Mouse (Mus musculus) hindbrain, embryonic 11.5 days (tissue): ENCODE data around the gene Nrxn2. TPM values are rescaled to one million over a fixed set of nuclear protein-coding genes. Genes with fewer than 3 reads are reported as not detected.
A peak's percentile ranks its signal among the peaks of the same experiment; 100 is the strongest.

ENCODE experiments used
- ATAC-seq: fragments of 200-750 bp; cut with Nextera tagmentation; 2 replicates; pipeline ENCODE4 v1.8.0; 2017; ENCODE audit warnings: mild to moderate bottlenecking, moderate TSS enrichment, moderate library complexity; ENCODE audit not compliant: low FRiP score
- DNase-seq: peaks from one replicate; pipeline ENCODE4 v3.0.0-alpha.2; 2015; ENCODE audit warnings: low spot score
- H3K27ac ChIP-seq: fragments of 300-500 bp; sonication (generic); 2 replicates; pipeline ENCODE4 v1.5.1; 2014; ENCODE audit warnings: mild to moderate bottlenecking, low read depth, low read length
- H3K27me3 ChIP-seq: fragments of 300-500 bp; sonication (generic); 2 replicates; pipeline ENCODE4 v1.6.1; 2014; ENCODE audit warnings: mild to moderate bottlenecking, low read length, moderate library complexity, mixed read lengths; ENCODE audit not compliant: control insufficient read depth, insufficient read depth
- H3K36me3 ChIP-seq: fragments of 300-500 bp; sonication (generic); 2 replicates; pipeline ENCODE4 v1.6.1; 2014; ENCODE audit warnings: mild to moderate bottlenecking, low read length, moderate library complexity, mixed read lengths; ENCODE audit not compliant: control insufficient read depth, insufficient read depth
- H3K4me1 ChIP-seq: fragments of 300-500 bp; sonication (generic); replicated peaks from 2 replicates; pipeline ENCODE4 v1.6.1; 2014; ENCODE audit warnings: low read length, mixed read lengths; ENCODE audit not compliant: control insufficient read depth, insufficient read depth
- H3K4me2 ChIP-seq: fragments of 300-500 bp; sonication (generic); replicated peaks from 2 replicates; pipeline ENCODE4 v1.6.1; 2014; ENCODE audit warnings: mild to moderate bottlenecking, low read depth, low read length
- H3K4me3 ChIP-seq: fragments of 300-500 bp; sonication (generic); 2 replicates; pipeline ENCODE4 v1.5.1; 2014; ENCODE audit warnings: low read depth, low read length
- H3K9ac ChIP-seq: fragments of 300-500 bp; sonication (generic); 2 replicates; pipeline ENCODE4 v1.6.1; 2014; ENCODE audit warnings: low read depth, low read length
- H3K9me3 ChIP-seq: fragments of 300-500 bp; sonication (generic); 2 replicates; pipeline ENCODE4 v1.6.1; 2016; ENCODE audit warnings: low read length; ENCODE audit not compliant: control insufficient read depth
- WGBS: fragments of 180-500 bp; shearing (Covaris S2); extraction: QIAGEN DNeasy Blood & Tissue Kit; methylation state at CpG from one replicate; pipeline ENCODE4 v1.1.7; 2014; 5-methylcytosine and 5-hydroxymethylcytosine counted together
- polyA plus RNA-seq: library from polyadenylated mRNA; unstranded; fragments of >200 nt; fragmentation: Nextera tagmentation; extraction: Ambion mirVana; gene quantifications from 2 replicates; pipeline ENCODE4 v1.2.1, GENCODE M21; 2014

Gene Nrxn2
- polyA plus RNA-seq, 1 experiment from 2014 or later: 14.3 TPM

GRCm38 (mm10) chr19:6533290-6534117, 115.0 kb downstream of the Nrxn2 start:
- Histone ChIP-seq H3K4me3 (no peak overlapping the region), H3K9ac (no peak overlapping the region), H3K27me3 (peaks cover 3% of the 10 kb centered on the region; the same call in 1 of the 2 replicates), H3K9me3 (no peaks in the 10 kb centered on the region), H3K36me3 (no peaks in the 10 kb centered on the region), H3K4me1 (peaks cover 17% of the 10 kb centered on the region), H3K27ac (peak overlapping the region; percentile 40; the same call in 1 of the 2 replicates), H3K4me2 (no peak overlapping the region)
- ATAC-seq (no peak), DNase-seq (peak; percentile 21)
- 64% methylated on average over 11 of the region's 11 CpGs for WGBS

GRCm38 (mm10) chr19:6534118-6534415, 115.5 kb downstream of the Nrxn2 start:
- DNase-seq (peak; percentile 27), ATAC-seq (no peak)
- H3K4me1 ChIP-seq: peaks cover 17% of the 10 kb centered on the region
- H3K36me3 ChIP-seq: no peaks in the 10 kb centered on the region
- H3K4me3 ChIP-seq: no peak overlapping the region
- H3K9ac ChIP-seq: no peak overlapping the region
- no peak overlapping the region for H3K4me2 ChIP-seq
- 35% methylated on average over 5 of the region's 5 CpGs for WGBS
- no peaks in the 10 kb centered on the region for H3K9me3 ChIP-seq
- H3K27me3 ChIP-seq: peaks cover 3% of the 10 kb centered on the region; the same call in 1 of the 2 replicates
- peak overlapping the region; percentile 40; the same call in 1 of the 2 replicates for H3K27ac ChIP-seq

- Histone ChIP-seq H3K9me3 (no peaks in the 10 kb centered on the region), H3K9ac (no peak overlapping the region), H3K4me2 (no peak overlapping the region), H3K27me3 (peaks cover 3% of the 10 kb centered on the region; the same call in 1 of the 2 replicates), H3K4me3 (no peak overlapping the region), H3K27ac (no peak overlapping the region), H3K36me3 (no peaks in the 10 kb centered on the region), H3K4me1 (peaks cover 14% of the 10 kb centered on the region)
- ATAC-seq: no peak
- DNase-seq: no peak
- WGBS: 83% methylated on average over 3 of the region's 3 CpGs
Observed at GRCm38 (mm10) chr19:6536201-6536600, 117.7 kb downstream of the Nrxn2 start.

- H3K9ac ChIP-seq: no peak overlapping the region
- no peaks in the 10 kb centered on the region for H3K36me3 ChIP-seq
- no peak overlapping the region for H3K27ac ChIP-seq
- no peak for DNase-seq
- peaks cover 9% of the 10 kb centered on the region for H3K4me1 ChIP-seq
- 75% methylated on average over 6 of the region's 6 CpGs for WGBS
- H3K4me2 ChIP-seq: no peak overlapping the region
- no peak overlapping the region for H3K4me3 ChIP-seq
- H3K9me3 ChIP-seq: no peaks in the 10 kb centered on the region
- no peak for ATAC-seq
- H3K27me3 ChIP-seq: peaks cover 3% of the 10 kb centered on the region; the same call in 1 of the 2 replicates
Observed at GRCm38 (mm10) chr19:6536696-6537095, 118.2 kb downstream of the Nrxn2 start.

- DNase-seq: no peak
- Histone ChIP-seq H3K27ac (no peak overlapping the region), H3K9me3 (no peaks in the 10 kb centered on the region), H3K9ac (no peak overlapping the region), H3K4me3 (no peak overlapping the region), H3K27me3 (no peaks in the 10 kb centered on the region; the same call in 1 of the 2 replicates), H3K4me1 (peaks cover 4% of the 10 kb centered on the region), H3K36me3 (no peaks in the 10 kb centered on the region), H3K4me2 (no peak overlapping the region)
- ATAC-seq: no peak
- 75% methylated on average over 8 of the region's 8 CpGs for WGBS
Observed at GRCm38 (mm10) chr19:6537526-6537925, 119.0 kb downstream of the Nrxn2 start.

- H3K9ac ChIP-seq: no peak overlapping the region
- ATAC-seq: no peak
- 86% methylated on average over 6 of the region's 6 CpGs for WGBS
Observed at GRCm38 (mm10) chr19:6538546-6538945, 120.0 kb downstream of the Nrxn2 start.

GRCm38 (mm10) chr19:6539592-6539991, 121.1 kb downstream of the Nrxn2 start:
- H3K36me3 ChIP-seq: no peaks in the 10 kb centered on the region
- ATAC-seq (no peak), DNase-seq (no peak)
- H3K4me1 ChIP-seq: no peaks in the 10 kb centered on the region
- no peaks in the 10 kb centered on the region for H3K9me3 ChIP-seq
- WGBS: 78% methylated on average over 4 of the region's 4 CpGs
- no peaks in the 10 kb centered on the region; the same call in 1 of the 2 replicates for H3K27me3 ChIP-seq
- H3K4me3 ChIP-seq: no peak overlapping the region
- H3K9ac ChIP-seq: no peak overlapping the region
- H3K4me2 ChIP-seq: no peak overlapping the region
- H3K27ac ChIP-seq: no peak overlapping the region

More at GRCm38 (mm10) chr19:6538546-6538945, 120.0 kb downstream of the Nrxn2 start:
- Histone ChIP-seq H3K27me3 (no peaks in the 10 kb centered on the region; the same call in 1 of the 2 replicates), H3K4me3 (no peak overlapping the region), H3K27ac (no peak overlapping the region), H3K4me1 (no peaks in the 10 kb centered on the region; the same call in 1 of the 2 replicates), H3K9me3 (no peaks in the 10 kb centered on the region), H3K4me2 (no peak overlapping the region), H3K36me3 (no peaks in the 10 kb centered on the region)
- DNase-seq: no peak

- no peaks in the 10 kb centered on the region for H3K9me3 ChIP-seq
- H3K27ac ChIP-seq: no peak overlapping the region
- no peak overlapping the region for H3K4me3 ChIP-seq
- WGBS: 82% methylated on average over 6 of the region's 6 CpGs
- ATAC-seq (no peak), DNase-seq (no peak)
- no peaks in the 10 kb centered on the region; the same call in 1 of the 2 replicates for H3K27me3 ChIP-seq
- H3K36me3 ChIP-seq: no peaks in the 10 kb centered on the region
- H3K4me1 ChIP-seq: no peaks in the 10 kb centered on the region
- no peak overlapping the region for H3K9ac ChIP-seq
- no peak overlapping the region for H3K4me2 ChIP-seq
Observed at GRCm38 (mm10) chr19:6540191-6540590, 121.7 kb downstream of the Nrxn2 start.

GRCm38 (mm10) chr19:6541521-6541920, 123.0 kb downstream of the Nrxn2 start:
- no peak for DNase-seq
- Histone ChIP-seq H3K9ac (no peak overlapping the region), H3K27me3 (no peaks in the 10 kb centered on the region; the same call in 1 of the 2 replicates), H3K36me3 (no peaks in the 10 kb centered on the region), H3K4me3 (no peak overlapping the region), H3K4me2 (no peak overlapping the region), H3K27ac (no peak overlapping the region), H3K4me1 (no peaks in the 10 kb centered on the region), H3K9me3 (no peaks in the 10 kb centered on the region)
- 85% methylated on average over 7 of the region's 7 CpGs for WGBS
- no peak for ATAC-seq
